Mouse (Mus musculus) C2C12 (cell line): ENCODE data around the gene Zfp473.

Experiments
- CTCF ChIP-seq: IDR thresholded peaks from one replicate; pipeline ENCODE4 v1.5.1; 2011; ENCODE audit not compliant: control insufficient read depth, insufficient read depth, insufficient read length
- MYOG ChIP-seq: IDR thresholded peaks from one replicate; pipeline ENCODE4 v1.6.1; 2011; ENCODE audit not compliant: control insufficient read depth, insufficient read length; ENCODE audit errors: extremely low read depth

- TF ChIP-seq CTCF (no peak), MYOG (no peak)
Measured at GRCm38 (mm10) chr7:44768129-44768528, 17.3 kb upstream of the Zfp473 start.
